Mouse (Mus musculus) liver, embryonic 13.5 days (tissue): ENCODE data around the gene Lpp. TPM values are rescaled to one million over a fixed set of nuclear protein-coding genes. Genes with fewer than 3 reads are reported as not detected.

Source experiments
- ATAC-seq: fragments of 200-750 bp; cut with Nextera tagmentation; 2 replicates; pipeline ENCODE4 v1.8.0; 2017; ENCODE audit warnings: low read depth, mild to moderate bottlenecking, moderate number of reproducible peaks, moderate library complexity
- DNase-seq: peaks from one replicate; pipeline ENCODE4 v3.0.0; 2022
- H3K27ac ChIP-seq: fragments of 300-500 bp; sonication (generic); 2 replicates; pipeline ENCODE4 v1.5.1; 2015; ENCODE audit warnings: moderate library complexity, mild to moderate bottlenecking, inconsistent platforms
- H3K27me3 ChIP-seq: fragments of 300-500 bp; sonication (generic); 2 replicates; pipeline ENCODE4 v1.6.1; 2015; ENCODE audit warnings: mild to moderate bottlenecking, inconsistent platforms
- H3K36me3 ChIP-seq: fragments of 300-500 bp; sonication (generic); 2 replicates; pipeline ENCODE4 v1.6.1; 2015; ENCODE audit warnings: mild to moderate bottlenecking, inconsistent platforms
- H3K4me1 ChIP-seq: fragments of 300-500 bp; sonication (generic); replicated peaks from 2 replicates; pipeline ENCODE4 v1.6.1; 2015; ENCODE audit warnings: inconsistent platforms
- H3K4me2 ChIP-seq: fragments of 300-500 bp; sonication (generic); 2 replicates; pipeline ENCODE4 v1.6.1; 2015; ENCODE audit warnings: inconsistent platforms, mild to moderate bottlenecking, moderate library complexity
- H3K4me3 ChIP-seq: fragments of 300-500 bp; sonication (generic); replicated peaks from 2 replicates; pipeline ENCODE4 v1.5.1; 2015; ENCODE audit warnings: mild to moderate bottlenecking, inconsistent platforms
- H3K9ac ChIP-seq: fragments of 300-500 bp; sonication (generic); 2 replicates; pipeline ENCODE4 v1.6.1; 2015; ENCODE audit warnings: mild to moderate bottlenecking, inconsistent platforms
- H3K9me3 ChIP-seq: fragments of 300-500 bp; sonication (generic); replicated peaks from 2 replicates; pipeline ENCODE4 v1.6.1; 2016; ENCODE audit warnings: inconsistent platforms
- WGBS: fragments of 180-500 bp; shearing (Covaris S2); methylation state at CpG from one replicate; pipeline ENCODE4 v1.1.7; 2015; ENCODE audit not compliant: insufficient replicate concordance; 5-methylcytosine and 5-hydroxymethylcytosine counted together
- polyA plus RNA-seq: library from polyadenylated mRNA; unstranded; fragments of >200 nt; fragmentation: Nextera tagmentation; extraction: Ambion mirVana; gene quantifications from 2 replicates; pipeline ENCODE4 v1.2.1, GENCODE M21; 2015

Lpp gene
- polyA plus RNA-seq, 1 experiment from 2014 or later, result 6.1 TPM

DNA sequence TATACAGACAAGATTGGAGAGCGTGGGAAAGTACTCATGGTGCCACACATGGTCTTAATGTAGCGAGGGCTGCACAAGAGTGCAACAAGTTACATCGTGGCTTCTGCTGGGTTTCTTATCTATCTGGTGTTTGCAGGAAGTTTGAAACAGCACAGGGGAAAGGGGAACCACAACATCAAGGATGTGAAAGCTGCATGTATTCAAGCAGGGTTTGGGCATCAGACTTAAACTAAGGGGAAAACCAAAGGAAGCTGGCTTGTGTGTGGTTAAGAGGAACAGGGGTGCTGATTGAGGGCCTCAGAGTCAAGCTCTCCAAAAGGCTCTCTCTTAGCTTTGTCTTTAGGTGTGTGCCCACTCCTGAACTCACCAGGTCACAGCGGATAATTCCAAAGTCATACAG lies 433.1 kb downstream of the Lpp start:
- no peak overlapping the region for H3K27ac ChIP-seq
- H3K36me3 ChIP-seq, result no peaks in the 10 kb centered on the region
- ATAC-seq (no peak), DNase-seq (no peak)
- WGBS, result 44% methylated on average over 4 of the region's 4 CpGs
- no peak overlapping the region for H3K4me2 ChIP-seq
- H3K9me3 ChIP-seq, result no peaks in the 10 kb centered on the region
- H3K4me1 ChIP-seq, result no peaks in the 10 kb centered on the region
- H3K27me3 ChIP-seq, result no peaks in the 10 kb centered on the region
- no peak overlapping the region for H3K4me3 ChIP-seq
- H3K9ac ChIP-seq, result no peak overlapping the region

DNA sequence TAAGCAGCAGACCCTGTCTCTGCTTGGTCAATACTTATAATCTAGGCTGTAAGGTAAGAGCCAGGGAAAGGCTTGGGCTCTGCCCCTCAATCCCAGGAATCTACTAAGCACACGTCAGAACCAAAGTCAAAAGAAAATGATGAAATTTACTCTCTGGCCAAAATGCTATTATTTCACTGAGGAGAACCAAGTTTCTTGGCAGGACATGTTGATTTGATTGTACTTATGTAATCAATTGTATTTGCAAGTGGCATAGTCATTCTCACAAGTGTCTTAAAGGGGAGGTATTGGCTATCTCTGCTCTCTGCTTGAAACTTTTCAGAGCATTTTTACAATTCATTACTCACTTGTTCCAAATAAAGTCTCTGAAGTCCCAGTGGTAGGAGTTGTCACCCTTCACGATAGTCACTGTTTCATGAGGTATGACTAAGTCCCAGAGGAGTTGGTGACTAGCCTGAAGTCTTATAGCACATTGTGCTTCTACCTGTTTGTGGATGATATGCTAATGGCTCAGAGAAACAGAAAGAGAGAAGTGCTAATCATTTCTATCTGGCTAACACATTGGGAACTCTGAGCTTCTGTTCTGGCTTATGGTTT lies 435.0 kb downstream of the Lpp start:
- no peaks in the 10 kb centered on the region for H3K9me3 ChIP-seq
- no peak for DNase-seq
- no peaks in the 10 kb centered on the region for H3K36me3 ChIP-seq
- WGBS, result 60% methylated on average over 2 of the region's 2 CpGs
- no peak overlapping the region for H3K9ac ChIP-seq
- no peak overlapping the region for H3K27ac ChIP-seq
- no peaks in the 10 kb centered on the region for H3K27me3 ChIP-seq
- no peaks in the 10 kb centered on the region for H3K4me1 ChIP-seq
- H3K4me3 ChIP-seq, result no peak overlapping the region
- no peak overlapping the region for H3K4me2 ChIP-seq
- ATAC-seq, result no peak

DNA sequence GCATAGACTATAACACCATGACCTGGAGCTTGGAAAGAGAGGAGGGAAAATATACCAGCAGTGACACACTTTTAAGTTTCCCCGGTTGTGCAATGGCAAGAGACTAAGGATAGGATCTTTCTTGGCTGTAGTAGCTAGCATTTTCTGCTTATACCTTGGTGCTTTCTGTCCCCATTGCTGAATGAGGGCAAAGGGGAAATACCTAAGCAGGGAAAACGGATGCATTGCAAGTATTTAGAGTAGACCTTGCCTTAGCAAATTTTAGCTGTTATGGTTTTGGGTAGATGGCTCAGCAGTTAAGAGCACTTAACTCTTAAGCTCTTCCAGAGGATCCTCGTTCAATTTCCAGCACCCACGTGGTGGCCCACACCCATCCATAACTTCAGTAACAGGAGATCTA lies 436.6 kb downstream of the Lpp start:
- DNase-seq, result no peak
- no peak overlapping the region for H3K9ac ChIP-seq
- no peak for ATAC-seq
- no peak overlapping the region for H3K27ac ChIP-seq
- no peaks in the 10 kb centered on the region for H3K4me1 ChIP-seq
- H3K4me2 ChIP-seq, result no peak overlapping the region
- no peaks in the 10 kb centered on the region for H3K36me3 ChIP-seq
- no peaks in the 10 kb centered on the region for H3K27me3 ChIP-seq
- WGBS, result 55% methylated on average over 4 of the region's 4 CpGs
- H3K9me3 ChIP-seq, result no peaks in the 10 kb centered on the region
- no peak overlapping the region for H3K4me3 ChIP-seq

DNA sequence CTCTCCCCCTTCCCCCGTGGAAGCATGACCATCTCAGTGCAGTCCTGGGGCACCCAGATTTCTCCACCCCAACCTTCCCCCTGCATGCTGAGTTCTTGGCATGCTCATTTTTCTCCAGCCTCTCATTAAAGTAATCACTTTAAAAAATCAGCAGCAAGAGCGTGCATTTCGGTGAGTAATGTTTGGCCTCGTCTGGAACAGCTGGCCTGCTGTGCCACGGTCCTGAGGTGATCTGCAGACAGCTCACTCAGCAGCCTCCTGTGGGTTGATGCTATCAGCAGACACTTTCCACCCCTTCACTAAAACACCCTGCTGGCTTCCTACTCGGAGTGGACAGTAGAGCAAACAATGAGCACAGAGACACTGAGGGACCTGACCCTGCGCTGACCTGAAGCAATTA lies 437.6 kb downstream of the Lpp start:
- no peak overlapping the region for H3K27ac ChIP-seq
- no peaks in the 10 kb centered on the region for H3K9me3 ChIP-seq
- H3K4me3 ChIP-seq, result no peak overlapping the region
- DNase-seq, result no peak
- no peak for ATAC-seq
- H3K4me2 ChIP-seq, result no peak overlapping the region
- no peaks in the 10 kb centered on the region for H3K4me1 ChIP-seq
- no peaks in the 10 kb centered on the region for H3K27me3 ChIP-seq
- no peak overlapping the region for H3K9ac ChIP-seq
- no peaks in the 10 kb centered on the region for H3K36me3 ChIP-seq
- WGBS, result 46% methylated on average over 7 of the region's 7 CpGs

DNA sequence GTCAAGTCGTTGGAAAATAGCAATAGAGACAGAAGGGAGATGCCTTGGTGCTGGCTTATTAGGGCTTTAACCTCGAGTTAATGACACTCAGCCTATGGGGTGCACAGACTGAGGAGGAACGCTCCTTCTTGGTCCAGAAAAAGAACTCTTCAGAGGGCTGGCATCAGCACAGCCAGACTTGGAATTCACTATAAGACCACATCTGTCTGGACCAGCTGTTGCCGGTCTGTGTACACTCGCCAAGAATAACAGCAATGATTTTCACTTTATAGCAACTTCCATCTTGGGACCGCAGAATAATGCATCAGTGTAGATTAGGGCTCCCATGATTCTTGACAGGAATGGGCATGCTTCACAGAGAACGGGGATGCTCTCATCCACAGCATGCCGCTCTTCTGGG lies 439.9 kb downstream of the Lpp start:
- Histone ChIP-seq H3K4me2 (no peak overlapping the region), H3K4me3 (no peak overlapping the region), H3K36me3 (no peaks in the 10 kb centered on the region), H3K27ac (no peak overlapping the region), H3K4me1 (no peaks in the 10 kb centered on the region), H3K9me3 (no peaks in the 10 kb centered on the region), H3K27me3 (no peaks in the 10 kb centered on the region), H3K9ac (no peak overlapping the region)
- DNase-seq (no peak), ATAC-seq (no peak)
- WGBS, result 65% methylated on average over 8 of the region's 8 CpGs

DNA sequence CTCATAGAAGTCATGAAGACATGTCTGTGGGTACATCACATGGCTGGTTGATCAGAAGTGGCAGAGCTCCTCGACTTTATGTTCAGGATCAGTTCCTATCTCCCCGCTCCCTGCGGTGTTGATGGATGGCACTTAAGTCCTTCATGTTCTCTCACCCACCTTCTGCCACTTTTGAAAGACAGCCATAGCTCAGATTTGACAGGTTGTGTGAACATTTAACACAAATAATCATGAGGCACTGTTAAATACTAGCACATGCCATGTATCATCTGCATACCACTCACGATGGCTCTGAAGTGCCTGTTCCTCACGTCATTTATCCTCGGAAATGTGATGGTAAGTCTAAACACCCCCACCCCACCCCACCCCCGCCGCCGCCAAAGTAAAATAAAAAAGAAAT lies 441.2 kb downstream of the Lpp start:
- Histone ChIP-seq H3K36me3 (no peaks in the 10 kb centered on the region), H3K9ac (no peak overlapping the region), H3K4me3 (no peak overlapping the region), H3K4me2 (no peak overlapping the region), H3K9me3 (no peaks in the 10 kb centered on the region), H3K4me1 (no peaks in the 10 kb centered on the region), H3K27ac (no peak overlapping the region), H3K27me3 (no peaks in the 10 kb centered on the region)
- ATAC-seq, result no peak
- DNase-seq, result no peak
- WGBS, result 66% methylated on average over 9 of the region's 9 CpGs

DNA sequence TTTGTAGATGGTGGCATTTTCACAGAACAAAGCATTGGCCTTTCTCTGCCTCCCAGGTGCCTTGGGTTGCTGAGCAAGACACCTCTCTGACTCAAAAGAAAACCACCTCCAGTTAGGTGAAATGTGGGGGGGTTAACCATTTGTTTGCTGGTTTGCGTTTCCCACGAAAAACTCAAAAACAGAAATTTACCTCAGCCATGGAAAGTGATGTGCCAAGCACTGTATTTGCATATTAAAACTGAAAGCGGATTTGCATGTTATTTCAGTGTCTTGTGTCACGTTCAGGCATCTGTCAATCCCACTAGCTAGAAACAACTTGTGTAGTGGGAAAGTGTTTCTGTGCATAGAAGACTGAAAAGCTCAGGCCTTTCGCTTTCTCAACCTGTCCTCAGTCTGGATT lies 443.2 kb downstream of the Lpp start:
- no peak for ATAC-seq
- Histone ChIP-seq H3K9ac (no peak overlapping the region), H3K9me3 (no peaks in the 10 kb centered on the region), H3K27me3 (no peaks in the 10 kb centered on the region), H3K4me3 (no peak overlapping the region), H3K4me2 (no peak overlapping the region), H3K27ac (no peak overlapping the region), H3K4me1 (no peaks in the 10 kb centered on the region), H3K36me3 (no peaks in the 10 kb centered on the region)
- 54% methylated on average over 5 of the region's 5 CpGs for WGBS
- DNase-seq, result no peak

DNA sequence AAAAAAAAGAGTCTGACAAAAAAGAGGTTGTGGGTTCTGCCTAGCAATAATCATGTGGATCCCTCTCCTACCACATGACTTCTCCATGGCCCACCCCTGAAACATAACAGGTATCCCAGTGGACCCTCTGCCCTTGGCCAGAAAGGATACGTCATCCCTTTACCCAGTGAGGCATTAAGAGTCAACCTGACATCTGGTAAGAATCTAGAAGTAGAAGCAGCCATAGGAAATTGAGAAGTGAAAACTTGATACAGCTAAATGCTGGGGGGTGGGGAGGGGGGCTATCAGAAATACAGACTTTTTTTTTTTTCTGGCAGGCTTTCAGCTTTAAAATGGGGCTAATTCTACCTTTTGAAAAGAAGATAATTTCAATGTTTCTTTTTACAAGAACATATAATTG lies 445.7 kb downstream of the Lpp start:
- 80% methylated on average over 1 of the region's 1 CpGs for WGBS
- H3K27me3 ChIP-seq, result no peaks in the 10 kb centered on the region
- no peaks in the 10 kb centered on the region for H3K9me3 ChIP-seq
- H3K4me3 ChIP-seq, result no peak overlapping the region
- DNase-seq (no peak), ATAC-seq (no peak)
- no peaks in the 10 kb centered on the region for H3K4me1 ChIP-seq
- H3K9ac ChIP-seq, result no peak overlapping the region
- H3K4me2 ChIP-seq, result no peak overlapping the region
- H3K27ac ChIP-seq, result no peak overlapping the region
- no peaks in the 10 kb centered on the region for H3K36me3 ChIP-seq

DNA sequence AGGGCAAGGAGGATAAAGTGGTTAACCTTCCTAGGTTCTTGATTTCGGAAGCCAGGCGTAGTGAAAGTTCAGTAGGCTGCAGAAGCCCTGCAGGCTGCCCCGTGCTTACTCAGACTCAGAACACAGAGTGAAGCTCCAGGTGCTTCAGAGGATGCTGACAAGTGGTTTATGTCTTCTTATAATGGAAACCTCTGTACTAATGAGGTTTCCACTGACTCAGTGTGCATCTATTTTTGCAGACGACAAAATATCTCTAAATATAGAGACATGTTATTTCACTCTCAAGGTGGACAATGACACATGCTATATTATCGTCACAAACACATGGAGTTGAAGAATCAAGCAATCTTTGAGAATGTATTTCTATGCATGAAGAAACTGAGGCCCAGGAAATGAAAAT lies 446.8 kb downstream of the Lpp start:
- H3K36me3 ChIP-seq, result no peaks in the 10 kb centered on the region
- WGBS, result 61% methylated on average over 5 of the region's 5 CpGs
- H3K9me3 ChIP-seq, result no peaks in the 10 kb centered on the region
- no peak overlapping the region for H3K4me2 ChIP-seq
- H3K4me3 ChIP-seq, result no peak overlapping the region
- H3K27me3 ChIP-seq, result no peaks in the 10 kb centered on the region
- no peak for DNase-seq
- H3K4me1 ChIP-seq, result no peaks in the 10 kb centered on the region
- no peak for ATAC-seq
- no peak overlapping the region for H3K9ac ChIP-seq
- no peak overlapping the region for H3K27ac ChIP-seq

DNA sequence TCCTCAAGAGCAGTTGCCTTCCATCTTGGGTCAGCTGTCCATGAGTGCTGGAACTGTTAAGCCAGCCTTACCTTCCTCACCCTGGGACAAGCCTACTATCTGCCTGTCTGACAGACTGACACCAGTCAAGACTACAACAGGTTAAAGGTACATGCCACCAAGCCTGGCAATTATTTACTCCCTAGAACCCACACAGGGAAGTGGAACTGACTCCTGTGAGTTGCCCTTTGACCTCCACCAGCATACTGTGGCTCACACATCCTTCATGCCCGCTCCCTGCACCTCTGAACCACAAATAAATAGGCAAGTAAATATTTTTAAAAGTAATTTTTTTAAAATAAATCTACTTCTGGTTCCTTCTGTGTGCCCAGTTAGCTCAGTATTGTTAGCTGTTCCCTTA lies 452.8 kb downstream of the Lpp start:
- WGBS, result 37% methylated on average over 1 of the region's 1 CpGs
- Histone ChIP-seq H3K27me3 (no peaks in the 10 kb centered on the region), H3K4me1 (0 out of 2 replicates have a peak, but pooled peaks cover 3% of the 10 kb centered on the region), H3K4me2 (no peak overlapping the region), H3K36me3 (no peaks in the 10 kb centered on the region), H3K9me3 (no peaks in the 10 kb centered on the region), H3K27ac (no peak overlapping the region), H3K9ac (no peak overlapping the region), H3K4me3 (no peak overlapping the region)
- ATAC-seq (no peak; the same call in 1 of the 2 replicates), DNase-seq (no peak)

DNA sequence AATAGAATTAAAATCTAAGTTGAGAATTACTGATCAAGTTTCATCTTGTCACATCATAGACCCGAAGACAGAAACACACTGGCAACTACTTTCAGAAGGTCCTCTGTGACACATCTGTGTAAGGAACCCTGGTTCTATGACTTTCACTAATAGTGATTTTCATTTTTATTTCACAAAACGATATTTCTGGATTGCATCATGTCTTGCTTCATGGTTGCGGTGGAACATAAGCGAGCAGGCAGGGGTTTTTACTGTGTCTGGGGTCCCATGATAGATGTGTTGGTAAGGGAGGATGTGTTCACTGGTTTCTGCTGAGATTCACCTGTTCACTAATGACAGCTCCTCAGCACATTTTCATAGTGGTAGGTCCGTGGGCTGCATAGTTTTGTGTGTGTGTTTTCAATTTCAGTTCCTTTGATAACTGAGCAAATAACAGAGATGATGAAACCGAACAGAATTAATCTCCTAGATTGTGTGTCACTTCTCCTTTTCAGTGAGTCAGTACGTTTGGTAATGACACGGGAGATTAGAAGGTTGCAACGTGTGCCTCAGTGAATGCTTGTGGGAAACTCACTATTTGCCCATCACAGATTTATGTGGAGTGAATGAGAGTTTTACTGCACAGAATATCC lies 466.3 kb downstream of the Lpp start:
- no peaks in the 10 kb centered on the region for H3K4me1 ChIP-seq
- no peak overlapping the region for H3K4me2 ChIP-seq
- H3K36me3 ChIP-seq, result no peaks in the 10 kb centered on the region
- H3K9me3 ChIP-seq, result no peaks in the 10 kb centered on the region
- ATAC-seq (no peak), DNase-seq (no peak)
- no peak overlapping the region for H3K9ac ChIP-seq
- H3K27ac ChIP-seq, result no peak overlapping the region
- 56% methylated on average over 9 of the region's 9 CpGs for WGBS
- H3K27me3 ChIP-seq, result no peaks in the 10 kb centered on the region
- no peak overlapping the region for H3K4me3 ChIP-seq

DNA sequence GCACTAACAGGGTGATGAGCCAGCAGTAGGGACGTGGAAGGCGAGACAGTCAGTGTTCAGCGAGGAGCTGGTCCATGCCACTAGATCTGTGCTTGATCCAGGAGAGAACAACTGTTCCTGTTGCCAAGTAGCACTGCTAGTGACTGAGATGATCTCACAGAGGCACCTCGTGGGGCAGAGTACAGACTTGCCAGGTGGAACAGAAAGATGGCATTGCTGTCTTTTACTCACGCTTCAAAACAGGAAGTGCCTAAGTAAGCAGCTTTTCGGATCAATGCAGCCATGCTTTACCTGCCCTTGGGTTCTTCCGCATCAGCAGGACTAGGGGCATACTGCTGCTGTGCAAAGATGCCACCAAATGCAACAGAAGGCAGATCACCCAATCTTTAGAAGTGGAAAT lies 467.1 kb downstream of the Lpp start:
- no peak for DNase-seq
- Histone ChIP-seq H3K4me2 (no peak overlapping the region), H3K4me1 (no peaks in the 10 kb centered on the region), H3K27ac (no peak overlapping the region), H3K27me3 (no peaks in the 10 kb centered on the region), H3K4me3 (no peak overlapping the region), H3K36me3 (no peaks in the 10 kb centered on the region), H3K9ac (no peak overlapping the region), H3K9me3 (no peaks in the 10 kb centered on the region)
- no peak for ATAC-seq
- 59% methylated on average over 7 of the region's 7 CpGs for WGBS
